In genomic region chr3:95658868-95659712, GRCm38 (mm10) we compare ENCODE assay signal across 8 mouse cellular contexts. TPM values are rescaled to one million over a fixed set of nuclear protein-coding genes. Genes with fewer than 3 reads are reported as not detected.
A peak's percentile ranks its signal among the peaks of the same experiment; 100 is the strongest.
DNase-seq lines count a peak whose midpoint lies in the region; TF ChIP-seq lines count a peak whose summit lies in the region.

No protein-coding gene starts in this region.

- peaks cover 40 to 47% of the 10 kb centered on the region in 2 experiments for H3K36me3 ChIP-seq in MEL (ENCODE audit: control insufficient read depth in 1 of 2, insufficient read depth in 2 of 2, low read length in 2 of 2)

- under 1% methylated on average over 112 of the region's 113 CpGs for WGBS in cerebellum, adult 2 months

- no peaks in the 10 kb centered on the region for H3K9me3 ChIP-seq in MEL (replicated peaks; ENCODE audit: insufficient read depth, low read length)

- peaks cover 35 to 36% of the 10 kb centered on the region in 2 experiments for H3K4me1 ChIP-seq in MEL (ENCODE audit: control insufficient read depth in 1 of 2, insufficient read depth in 2 of 2, low read length in 2 of 2)
- H3K4me1 ChIP-seq in cerebellum, adult 2 months (ENCODE audit: control insufficient read depth, insufficient read depth, low read length) = peaks cover 15% of the 10 kb centered on the region

- H3K27me3 ChIP-seq in MEL (ENCODE audit: control insufficient read depth in 1 of 2, insufficient read depth in 2 of 2, low read length in 2 of 2) = no peaks in the 10 kb centered on the region
- H3K27me3 ChIP-seq in cerebellum, adult 2 months (ENCODE audit: control insufficient read depth, insufficient read depth, low read length) = no peaks in the 10 kb centered on the region

- peak overlapping the region; percentile 83 for H3K27ac ChIP-seq in MEL (ENCODE audit: control insufficient read depth, low read depth, low read length)
- peak overlapping the region; percentile 89 for H3K27ac ChIP-seq in cerebellum, adult 2 months (ENCODE audit: insufficient read depth, low read length)

- DNase-seq in MEL (ENCODE audit: low read depth, low spot score) = peak; percentile 94
- DNase-seq in cerebellum, adult 2 months = peak in 1 of 2 experiments; percentile 65
- DNase-seq in forelimb bud, embryonic 11.5 days (ENCODE audit: low read depth, low spot score) = peak; percentile 80
- DNase-seq in heart, postnatal 4 days = peak; percentile 86
- DNase-seq in layer of hippocampus, postnatal 10 days (ENCODE audit: low spot score in 2 of 2) = peak; percentile 69
- peak; percentile 79 for DNase-seq in lung, postnatal 14 days
- peak; percentile 64 for DNase-seq in right cerebral cortex, adult 18-20 months
- DNase-seq in urinary bladder, postnatal 14 days (ENCODE audit: low spot score) = peak; percentile 76

- no peak for TF ChIP-seq RAD21 in MEL (IDR thresholded peaks at IDR 0.05; ENCODE audit: low read depth, low read length)

- no peak for TF ChIP-seq EP300 in MEL (IDR thresholded peaks at IDR 0.05; ENCODE audit: low read depth in 1 of 2, low read length in 2 of 2)

- H3K79me2 ChIP-seq in MEL (ENCODE audit: control insufficient read depth, insufficient read depth, low read length, poor library complexity) = peaks cover 54% of the 10 kb centered on the region

- TF ChIP-seq CTCF in MEL (IDR thresholded peaks at IDR 0.05 in 2 of 3, conservative IDR thresholded peaks at IDR 0.05 in 1 of 3; ENCODE audit: control insufficient read depth in 1 of 3, insufficient read depth in 1 of 3, low read depth in 2 of 3, low read length in 3 of 3, poor library complexity in 1 of 3, severe bottlenecking in 1 of 3) = no peak
- TF ChIP-seq CTCF in cerebellum, adult 2 months (IDR thresholded peaks at IDR 0.05; ENCODE audit: borderline replicate concordance, insufficient read depth, low read depth, low read length) = no peak

- H3K4me3 ChIP-seq in MEL (ENCODE audit: control insufficient read depth in 1 of 2, insufficient read depth in 1 of 2, low read depth in 2 of 2, low read length in 2 of 2) = peak overlapping the region; percentile 64 to 90
- H3K4me3 ChIP-seq in cerebellum, adult 2 months (replicated peaks; ENCODE audit: insufficient read depth, low read depth, low read length) = peak overlapping the region; percentile 67

- no peak for TF ChIP-seq POLR2A in MEL (IDR thresholded peaks at IDR 0.05; ENCODE audit: control insufficient read depth in 1 of 2, insufficient read depth in 1 of 2, low read depth in 1 of 2, low read length in 2 of 2, poor library complexity in 1 of 2)
- 0 out of 2 replicates have a peak, but pooled peaks have one; percentile 8 for TF ChIP-seq POLR2A in cerebellum, adult 2 months (IDR thresholded peaks at IDR 0.05; ENCODE audit: borderline replicate concordance, insufficient read depth, low read length)

- H3K9ac ChIP-seq in MEL (ENCODE audit: control insufficient read depth, low read depth, low read length, poor library complexity, severe bottlenecking) = peak overlapping the region; percentile 92

TF ChIP-seq in MEL, 35 proteins besides CTCF, POLR2A, EP300 and RAD21:
- TF ChIP-seq SMC3 (IDR thresholded peaks at IDR 0.05; ENCODE audit: low read depth, low read length) = no peak
- TF ChIP-seq ZMIZ1 (IDR thresholded peaks at IDR 0.05; ENCODE audit: low read depth, low read length) = no peak
- TF ChIP-seq USF2 (IDR thresholded peaks at IDR 0.05; ENCODE audit: borderline replicate concordance in 1 of 2, insufficient read depth in 1 of 2, low read depth in 1 of 2, low read length in 2 of 2) = no peak
- TF ChIP-seq RCOR1 (IDR thresholded peaks at IDR 0.05; ENCODE audit: low read depth, low read length) = no peak
- TF ChIP-seq ELF1 (IDR thresholded peaks at IDR 0.05; ENCODE audit: low read depth, low read length) = no peak
- no peak for TF ChIP-seq MYC (IDR thresholded peaks at IDR 0.05; ENCODE audit: low read depth, low read length)
- no peak for TF ChIP-seq TCF12 (IDR thresholded peaks at IDR 0.05; ENCODE audit: low read depth, low read length)
- peak; percentile 18; the same call in 1 of the 2 replicates for TF ChIP-seq TAL1 (IDR thresholded peaks at IDR 0.05; ENCODE audit: low read length)

RNA-seq across cellular contexts. Expression of gene Mcl1, which starts 0.5 kb away (rescaled TPM):
- 140 and 142 TPM in 2 replicates for total RNA-seq in MEL (2012; rRNA removed)
- 100 to 1,000 TPM; 156 to 211 TPM for polyA plus RNA-seq in MEL (2012; ENCODE audit: insufficient read depth in 1 of 2, insufficient read length in 2 of 2, low read depth in 1 of 2, low replicate concordance in 2 of 2, missing spikeins in 1 of 2)
- polyA plus RNA-seq in cerebellum, adult 2 months (2012; rRNA removed) = 43.6 and 45.4 TPM in 2 replicates
- 100 to 1,000 TPM; 112 to 115 TPM for total RNA-seq in heart, postnatal 4 days (2021)
- total RNA-seq in layer of hippocampus, postnatal 10 days (2021) = 10 to 100 TPM; 68.0 TPM

RNA-seq across cellular contexts. Expression of gene Adamtsl4, which starts 28.6 kb away (rescaled TPM):
- total RNA-seq in MEL (2012; rRNA removed) = 0.03 and 0.27 TPM in 2 replicates
- polyA plus RNA-seq in MEL (2012; ENCODE audit: insufficient read depth in 1 of 2, insufficient read length in 2 of 2, low read depth in 1 of 2, low replicate concordance in 2 of 2, missing spikeins in 1 of 2) = under 1 TPM in 1 of 2 experiments, not detected in 1; 0.88 TPM
- 13.5 and 15.9 TPM in 2 replicates for polyA plus RNA-seq in cerebellum, adult 2 months (2012; rRNA removed)
- 10 to 100 TPM; 13.5 to 14.6 TPM for total RNA-seq in heart, postnatal 4 days (2021)
- under 1 TPM; 0.69 to 0.94 TPM for total RNA-seq in layer of hippocampus, postnatal 10 days (2021)

RNA-seq across cellular contexts. Expression of gene Ensa, which starts 34.3 kb away (rescaled TPM):
- 68.5 and 85.2 TPM in 2 replicates for total RNA-seq in MEL (2012; rRNA removed)
- polyA plus RNA-seq in MEL (2012; ENCODE audit: insufficient read depth in 1 of 2, insufficient read length in 2 of 2, low read depth in 1 of 2, low replicate concordance in 2 of 2, missing spikeins in 1 of 2) = 10 to 100 TPM in 1 of 2 experiments, not detected in 1; 90.5 TPM
- 84.5 and 88.8 TPM in 2 replicates for polyA plus RNA-seq in cerebellum, adult 2 months (2012; rRNA removed)
- 10 to 100 TPM; 49.2 to 50.5 TPM for total RNA-seq in heart, postnatal 4 days (2021)
- total RNA-seq in layer of hippocampus, postnatal 10 days (2021) = 100 to 1,000 TPM; 220 to 228 TPM

Comparison
In these comparisons a context has a peak if more than half of its experiments do, and no peak if none do; other contexts are left out.
1. RNA of gene Adamtsl4, which starts 28.6 kb away (total RNA-seq): 13.5 to 14.6 TPM in heart, postnatal 4 days; 0.69 to 0.94 TPM in layer of hippocampus, postnatal 10 days and 0.03 to 0.27 TPM in MEL; every median in the first group is over 4 times any median in the second.